ENCODE assay signal across 14 mouse cellular contexts in the genomic region with DNA sequence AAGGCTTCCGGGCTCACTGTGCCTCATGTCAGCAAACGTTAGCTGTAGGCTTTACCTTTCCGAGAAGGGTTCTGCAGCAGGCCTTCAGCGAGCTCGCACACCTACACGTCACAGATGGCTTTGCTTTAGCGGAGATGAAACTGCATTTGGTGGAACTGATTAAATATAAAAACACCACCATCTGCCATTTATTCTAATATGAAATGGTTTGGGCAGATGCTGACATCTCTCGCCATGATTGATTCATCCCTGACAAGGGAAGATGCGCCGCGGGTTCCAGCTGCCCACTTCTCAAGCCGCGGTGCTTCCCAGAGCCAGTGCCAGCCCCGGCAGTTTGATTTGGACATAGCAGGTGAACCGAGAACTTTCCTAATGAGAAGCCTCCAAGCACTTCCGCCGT.
DNase-seq lines count a peak whose midpoint lies in the region; ATAC-seq and TF ChIP-seq lines count a peak whose summit lies in the region.
"Had no signal": no experiment of that assay in that cellular context is flagged by ENCODE, and none has a peak within 500 bp of the region (broad histone marks: within the 10 kb centered on the region; RNA-seq: fewer than 3 reads in every experiment).

No protein-coding gene starts in this region.

- no peak overlapping the region for H3K4me2 ChIP-seq in hindbrain, embryonic 12.5 days (replicated peaks)
- H3K4me2 ChIP-seq in hindbrain, embryonic 13.5 days = no peak overlapping the region
- H3K4me2 ChIP-seq in neural tube, embryonic 15.5 days = 0 out of 2 replicates have a peak overlapping the region, but pooled peaks have one; percentile 15
- H3K4me2 ChIP-seq in intestine, postnatal 0 days (replicated peaks; ENCODE audit: low read depth) = no peak overlapping the region
- H3K4me2 ChIP-seq in liver, postnatal 0 days (ENCODE audit: low read depth, low read length) = no peak overlapping the region
- H3K4me2 ChIP-seq: forebrain, embryonic 13.5 days; heart, embryonic 11.5 days; lung, embryonic 14.5 days had no signal

- no peaks in the 10 kb centered on the region for H3K27me3 ChIP-seq in hindbrain, embryonic 12.5 days
- H3K27me3 ChIP-seq in hindbrain, embryonic 13.5 days = no peaks in the 10 kb centered on the region
- H3K27me3 ChIP-seq in neural tube, embryonic 15.5 days (replicated peaks) = no peaks in the 10 kb centered on the region
- no peaks in the 10 kb centered on the region for H3K27me3 ChIP-seq in intestine, postnatal 0 days (replicated peaks; ENCODE audit: control insufficient read depth, insufficient read depth, low read length)
- H3K27me3 ChIP-seq in liver, postnatal 0 days (ENCODE audit: insufficient read depth, low read length) = no peaks in the 10 kb centered on the region
- H3K27me3 ChIP-seq: forebrain, embryonic 13.5 days had no signal

- no peak for TF ChIP-seq EP300 in liver, postnatal 0 days (IDR thresholded peaks at IDR 0.05; ENCODE audit: low read depth)

- H3K36me3 ChIP-seq in hindbrain, embryonic 12.5 days = no peaks in the 10 kb centered on the region
- H3K36me3 ChIP-seq in hindbrain, embryonic 13.5 days = no peaks in the 10 kb centered on the region
- no peaks in the 10 kb centered on the region for H3K36me3 ChIP-seq in neural tube, embryonic 15.5 days
- no peaks in the 10 kb centered on the region for H3K36me3 ChIP-seq in intestine, postnatal 0 days (ENCODE audit: control insufficient read depth, insufficient read depth)
- H3K36me3 ChIP-seq in liver, postnatal 0 days (replicated peaks; ENCODE audit: insufficient read depth, low read length) = no peaks in the 10 kb centered on the region

- no peak for TF ChIP-seq POLR2A in brain, embryonic 14.5 days (IDR thresholded peaks at IDR 0.05; ENCODE audit: borderline replicate concordance, extremely low read depth, insufficient read depth, insufficient read length, poor library complexity, severe bottlenecking)

- H3K9me3 ChIP-seq in hindbrain, embryonic 12.5 days (replicated peaks) = no peaks in the 10 kb centered on the region
- no peaks in the 10 kb centered on the region for H3K9me3 ChIP-seq in hindbrain, embryonic 13.5 days
- no peaks in the 10 kb centered on the region for H3K9me3 ChIP-seq in neural tube, embryonic 15.5 days (replicated peaks)
- H3K9me3 ChIP-seq in intestine, postnatal 0 days (ENCODE audit: control insufficient read depth) = no peaks in the 10 kb centered on the region
- H3K9me3 ChIP-seq in liver, postnatal 0 days (ENCODE audit: low read length) = no peaks in the 10 kb centered on the region
- H3K9me3 ChIP-seq: forebrain, embryonic 13.5 days had no signal

- H3K4me1 ChIP-seq in hindbrain, embryonic 12.5 days = peaks cover 6% of the 10 kb centered on the region; the same call in 1 of the 2 replicates
- peaks cover 9% of the 10 kb centered on the region; the same call in 1 of the 2 replicates for H3K4me1 ChIP-seq in hindbrain, embryonic 13.5 days (replicated peaks)
- H3K4me1 ChIP-seq in neural tube, embryonic 15.5 days = peaks cover 6% of the 10 kb centered on the region; the same call in 1 of the 2 replicates
- no peaks in the 10 kb centered on the region for H3K4me1 ChIP-seq in intestine, postnatal 0 days (replicated peaks; ENCODE audit: control insufficient read depth, insufficient read depth, low read length)
- peaks cover 2% of the 10 kb centered on the region; the same call in 1 of the 2 replicates for H3K4me1 ChIP-seq in liver, postnatal 0 days (ENCODE audit: insufficient read depth)
- H3K4me1 ChIP-seq: forebrain, embryonic 13.5 days had no signal

- TF ChIP-seq CTCF in brain, embryonic 14.5 days (IDR thresholded peaks at IDR 0.05; ENCODE audit: borderline replicate concordance, extremely low read depth, insufficient read depth, insufficient read length) = no peak
- no peak for TF ChIP-seq CTCF in layer of hippocampus, adult 2 months (conservative IDR thresholded peaks at IDR 0.05)
- TF ChIP-seq CTCF in intestine, postnatal 0 days (IDR thresholded peaks at IDR 0.05; ENCODE audit: low read depth) = no peak
- TF ChIP-seq CTCF in liver, postnatal 0 days (IDR thresholded peaks at IDR 0.05; ENCODE audit: low read depth) = no peak

- 69% methylated on average over 17 of the region's 17 CpGs for WGBS in hindbrain, embryonic 12.5 days
- WGBS in hindbrain, embryonic 13.5 days = 51% methylated on average over 17 of the region's 17 CpGs
- WGBS in neural tube, embryonic 15.5 days = 52% methylated on average over 17 of the region's 17 CpGs
- WGBS in intestine, postnatal 0 days = 74% methylated on average over 17 of the region's 17 CpGs
- 84% methylated on average over 17 of the region's 17 CpGs for WGBS in liver, postnatal 0 days (ENCODE audit: insufficient replicate concordance)

- no peak overlapping the region; the same call in 1 of the 2 replicates for H3K27ac ChIP-seq in hindbrain, embryonic 12.5 days
- H3K27ac ChIP-seq in hindbrain, embryonic 13.5 days = no peak overlapping the region
- peak overlapping the region; percentile 70; the same call in 1 of the 2 replicates for H3K27ac ChIP-seq in layer of hippocampus, adult 2 months
- no peak overlapping the region for H3K27ac ChIP-seq in neural tube, embryonic 15.5 days (replicated peaks)
- H3K27ac ChIP-seq in intestine, postnatal 0 days (ENCODE audit: low read depth, low read length) = no peak overlapping the region
- H3K27ac ChIP-seq in liver, postnatal 0 days (ENCODE audit: low read depth) = no peak overlapping the region
- H3K27ac ChIP-seq: forebrain, embryonic 13.5 days had no signal

- 0 out of 2 replicates have a peak, but pooled peaks have one; percentile 11 for ATAC-seq in hindbrain, embryonic 12.5 days (ENCODE audit: low FRiP score)
- no peak for ATAC-seq in hindbrain, embryonic 13.5 days (ENCODE audit: low FRiP score)
- ATAC-seq in neural tube, embryonic 15.5 days (ENCODE audit: low FRiP score) = no peak
- no peak for ATAC-seq in intestine, postnatal 0 days
- no peak for ATAC-seq in liver, postnatal 0 days
- ATAC-seq: forebrain, embryonic 13.5 days had no signal

- H3K9ac ChIP-seq in hindbrain, embryonic 12.5 days = no peak overlapping the region
- H3K9ac ChIP-seq in hindbrain, embryonic 13.5 days = no peak overlapping the region
- H3K9ac ChIP-seq in neural tube, embryonic 15.5 days (replicated peaks) = no peak overlapping the region
- no peak overlapping the region for H3K9ac ChIP-seq in intestine, postnatal 0 days (ENCODE audit: low read depth, low read length)
- no peak overlapping the region for H3K9ac ChIP-seq in liver, postnatal 0 days (replicated peaks)
- H3K9ac ChIP-seq: forebrain, embryonic 13.5 days; lung, embryonic 14.5 days had no signal

- H3K4me3 ChIP-seq in hindbrain, embryonic 12.5 days = no peak overlapping the region
- H3K4me3 ChIP-seq in hindbrain, embryonic 13.5 days = no peak overlapping the region
- no peak overlapping the region; the same call in 1 of the 2 replicates for H3K4me3 ChIP-seq in layer of hippocampus, adult 2 months
- no peak overlapping the region for H3K4me3 ChIP-seq in neural tube, embryonic 15.5 days (replicated peaks)
- H3K4me3 ChIP-seq in intestine, postnatal 0 days (ENCODE audit: low read depth, low read length) = no peak overlapping the region
- no peak overlapping the region for H3K4me3 ChIP-seq in liver, postnatal 0 days (ENCODE audit: low read depth, low read length)
- H3K4me3 ChIP-seq: forebrain, embryonic 13.5 days had no signal

- peak; percentile 53 for DNase-seq in brain, embryonic 14.5 days (ENCODE audit: low read depth)
- DNase-seq in layer of hippocampus, adult 2 months (ENCODE audit: low spot score in 2 of 2) = peak in 1 of 2 experiments; percentile 40
- DNase-seq in liver, postnatal 0 days = no peak
- DNase-seq: adrenal gland, postnatal 36 days; gastrocnemius, postnatal 14 days; heart, postnatal 36 days; kidney, adult 8-10 months; lung, embryonic 14.5 days had no signal
